Mouse (Mus musculus) limb, embryonic 14.5 days (tissue): ENCODE measurements at regions not wholly inside any gene's neighbourhood (a gene's known extent, or its start where the extent isn't known, plus 50 kb on each side); places are given as distances from the start of the nearest gene placed in this dataset.

ENCODE experiments used
- ATAC-seq: fragments of 200-750 bp; cut with Nextera tagmentation; 2 replicates; pipeline ENCODE4 v1.8.0; 2017; ENCODE audit warnings: low read depth, moderate number of reproducible peaks, moderate TSS enrichment; ENCODE audit not compliant: low FRiP score
- DNase-seq: peaks from one replicate; pipeline ENCODE4 v3.0.0-alpha.2; 2015; ENCODE audit warnings: low spot score
- H3K27ac ChIP-seq: fragments of 300-500 bp; sonication (generic); replicated peaks from 2 replicates; pipeline ENCODE4 v1.5.1; 2014; ENCODE audit warnings: low read depth, mild to moderate bottlenecking, low read length, moderate library complexity, mixed read lengths
- H3K27me3 ChIP-seq: fragments of 300-500 bp; sonication (generic); 2 replicates; pipeline ENCODE4 v1.6.1; 2014; ENCODE audit warnings: low read length, mixed read lengths; ENCODE audit not compliant: control insufficient read depth, insufficient read depth
- H3K36me3 ChIP-seq: fragments of 300-500 bp; sonication (generic); 2 replicates; pipeline ENCODE4 v1.6.1; 2014; ENCODE audit warnings: mild to moderate bottlenecking, low read length, moderate library complexity, mixed read lengths; ENCODE audit not compliant: control insufficient read depth, insufficient read depth
- H3K4me1 ChIP-seq: fragments of 300-500 bp; sonication (generic); 2 replicates; pipeline ENCODE4 v1.6.1; 2014; ENCODE audit warnings: antibody characterized with exemption, low read length, mixed read lengths; ENCODE audit not compliant: control insufficient read depth, insufficient read depth
- H3K4me2 ChIP-seq: fragments of 300-500 bp; sonication (generic); replicated peaks from 2 replicates; pipeline ENCODE4 v1.6.1; 2014; ENCODE audit warnings: low read depth, mild to moderate bottlenecking, low read length, moderate library complexity; ENCODE audit not compliant: severe bottlenecking
- H3K4me3 ChIP-seq: fragments of 300-500 bp; sonication (generic); replicated peaks from 2 replicates; pipeline ENCODE4 v1.5.1; 2014; ENCODE audit warnings: low read length
- H3K9ac ChIP-seq: fragments of 300-500 bp; sonication (generic); 2 replicates; pipeline ENCODE4 v1.6.1; 2014; ENCODE audit warnings: mild to moderate bottlenecking, low read depth, low read length, moderate library complexity; ENCODE audit not compliant: severe bottlenecking
- H3K9me3 ChIP-seq: fragments of 300-500 bp; sonication (generic); 2 replicates; pipeline ENCODE4 v1.6.1; 2016; ENCODE audit warnings: low read length; ENCODE audit not compliant: control insufficient read depth
- POLR2A ChIP-seq: fragments of 200-500 bp; IDR thresholded peaks from 2 replicates; pipeline ENCODE4 v1.8.0; 2012; ENCODE audit warnings: inconsistent platforms, mild to moderate bottlenecking, moderate library complexity, borderline replicate concordance; ENCODE audit not compliant: insufficient read depth, insufficient read length; ENCODE audit errors: extremely low read depth
- WGBS: fragments of 180-500 bp; shearing (Covaris S2); extraction: QIAGEN DNeasy Blood & Tissue Kit; methylation state at CpG from one replicate; pipeline ENCODE4 v1.1.7; 2014; 5-methylcytosine and 5-hydroxymethylcytosine counted together

GRCm38 (mm10) chr1:193586896-193587295 lies 216.8 kb upstream of the Camk1g start:
- Histone ChIP-seq H3K9ac (no peak overlapping the region), H3K4me1 (peaks cover 8% of the 10 kb centered on the region; the same call in 1 of the 2 replicates), H3K4me2 (no peak overlapping the region), H3K27me3 (no peaks in the 10 kb centered on the region), H3K9me3 (no peaks in the 10 kb centered on the region), H3K36me3 (no peaks in the 10 kb centered on the region), H3K4me3 (no peak overlapping the region), H3K27ac (no peak overlapping the region)
- ATAC-seq (no peak), DNase-seq (no peak)
- no peak for TF ChIP-seq POLR2A
- WGBS: 68% methylated on average over 6 of the region's 6 CpGs

GRCm38 (mm10) chr1:193583791-193584190 lies 213.7 kb upstream of the Camk1g start:
- Histone ChIP-seq H3K36me3 (no peaks in the 10 kb centered on the region), H3K9ac (no peak overlapping the region), H3K4me3 (no peak overlapping the region), H3K9me3 (no peaks in the 10 kb centered on the region), H3K27me3 (no peaks in the 10 kb centered on the region), H3K27ac (no peak overlapping the region), H3K4me1 (peaks cover 3% of the 10 kb centered on the region; the same call in 1 of the 2 replicates), H3K4me2 (no peak overlapping the region)
- DNase-seq (no peak), ATAC-seq (no peak)
- WGBS: 83% methylated on average over 2 of the region's 2 CpGs
- no peak for TF ChIP-seq POLR2A

GRCm38 (mm10) chr1:193580393-193580792 lies 210.3 kb upstream of the Camk1g start:
- H3K9ac ChIP-seq: no peak overlapping the region
- H3K4me2 ChIP-seq: no peak overlapping the region
- no peak for TF ChIP-seq POLR2A
- 62% methylated on average over 4 of the region's 4 CpGs for WGBS
- H3K27me3 ChIP-seq: no peaks in the 10 kb centered on the region
- H3K36me3 ChIP-seq: no peaks in the 10 kb centered on the region
- no peak overlapping the region for H3K4me3 ChIP-seq
- no peak overlapping the region for H3K27ac ChIP-seq
- no peaks in the 10 kb centered on the region for H3K9me3 ChIP-seq
- no peak for DNase-seq
- ATAC-seq: no peak
- no peaks in the 10 kb centered on the region for H3K4me1 ChIP-seq

DNA sequence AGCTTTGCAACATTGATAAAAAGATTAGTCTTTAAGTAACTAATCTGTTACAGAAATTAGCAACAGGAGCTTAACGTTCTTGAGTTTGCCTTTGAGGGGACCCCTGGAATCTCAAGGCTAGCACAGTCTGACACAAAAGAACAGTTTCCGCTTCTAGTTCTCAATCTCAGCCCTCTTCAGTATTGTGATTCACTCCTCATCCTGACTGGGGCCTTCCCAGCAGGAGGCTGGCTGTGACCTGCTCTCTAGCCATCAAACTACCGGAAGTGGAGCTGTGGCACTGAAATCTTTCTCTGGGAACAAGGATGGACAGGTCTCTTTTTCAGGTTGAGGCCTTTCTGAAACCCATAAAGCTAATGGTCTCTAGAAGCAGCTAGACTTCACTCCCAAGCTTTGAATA lies 209.6 kb upstream of the Camk1g start:
- no peak for DNase-seq
- Histone ChIP-seq H3K27me3 (no peaks in the 10 kb centered on the region), H3K9ac (no peak overlapping the region), H3K4me1 (no peaks in the 10 kb centered on the region), H3K9me3 (no peaks in the 10 kb centered on the region), H3K4me2 (no peak overlapping the region), H3K4me3 (no peak overlapping the region), H3K27ac (no peak overlapping the region), H3K36me3 (no peaks in the 10 kb centered on the region)
- no peak for TF ChIP-seq POLR2A
- no peak for ATAC-seq
- 70% methylated on average over 3 of the region's 3 CpGs for WGBS

DNA sequence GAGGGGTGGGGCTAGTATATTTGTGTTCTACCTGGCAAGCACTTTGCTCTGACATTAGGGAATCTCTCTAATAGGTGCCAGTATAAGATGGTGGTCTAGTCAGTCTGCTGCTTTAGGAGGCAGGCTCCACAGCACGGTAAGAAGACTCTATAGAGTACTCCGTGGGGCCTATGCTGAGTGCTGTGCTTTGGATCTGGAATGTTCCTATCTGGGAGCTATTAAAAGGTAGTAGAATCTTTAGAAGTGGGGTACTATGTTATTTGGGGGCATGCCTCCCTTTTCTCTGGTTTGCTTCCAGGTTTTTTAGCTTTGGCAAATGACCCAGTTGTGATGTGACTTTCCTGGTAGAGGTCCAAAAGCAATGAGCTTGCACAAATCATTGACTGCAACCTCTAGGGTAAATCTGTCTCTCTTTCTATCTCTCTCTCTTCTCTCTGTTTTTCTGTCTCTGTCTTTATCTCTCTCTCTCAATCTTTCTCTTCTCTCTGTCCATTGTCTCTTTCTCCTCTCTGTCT lies 208.6 kb upstream of the Camk1g start:
- Histone ChIP-seq H3K4me2 (no peak overlapping the region), H3K4me1 (no peaks in the 10 kb centered on the region), H3K9ac (no peak overlapping the region), H3K36me3 (no peaks in the 10 kb centered on the region), H3K9me3 (no peaks in the 10 kb centered on the region), H3K27ac (no peak overlapping the region), H3K27me3 (no peaks in the 10 kb centered on the region), H3K4me3 (no peak overlapping the region)
- no peak for TF ChIP-seq POLR2A
- 56% methylated on average over 2 of the region's 2 CpGs for WGBS
- DNase-seq (no peak), ATAC-seq (no peak)

GRCm38 (mm10) chr1:193577821-193578220 lies 207.7 kb upstream of the Camk1g start:
- H3K4me1 ChIP-seq: no peaks in the 10 kb centered on the region
- no peak overlapping the region for H3K27ac ChIP-seq
- no peak for TF ChIP-seq POLR2A
- no peaks in the 10 kb centered on the region for H3K9me3 ChIP-seq
- no peak for ATAC-seq
- no peak overlapping the region for H3K4me3 ChIP-seq
- no peaks in the 10 kb centered on the region for H3K36me3 ChIP-seq
- no peak overlapping the region for H3K9ac ChIP-seq
- no peak overlapping the region for H3K4me2 ChIP-seq
- DNase-seq: no peak
- 60% methylated on average over 2 of the region's 2 CpGs for WGBS
- H3K27me3 ChIP-seq: no peaks in the 10 kb centered on the region
